Mouse (Mus musculus): ENCODE data around the gene Secisbp2l. TPM values are rescaled to one million over a fixed set of nuclear protein-coding genes. Genes with fewer than 3 reads are reported as not detected.

The Secisbp2l gene
- polyA plus RNA-seq, 1 experiment from 2014 or later, result 21.8 TPM

DNA sequence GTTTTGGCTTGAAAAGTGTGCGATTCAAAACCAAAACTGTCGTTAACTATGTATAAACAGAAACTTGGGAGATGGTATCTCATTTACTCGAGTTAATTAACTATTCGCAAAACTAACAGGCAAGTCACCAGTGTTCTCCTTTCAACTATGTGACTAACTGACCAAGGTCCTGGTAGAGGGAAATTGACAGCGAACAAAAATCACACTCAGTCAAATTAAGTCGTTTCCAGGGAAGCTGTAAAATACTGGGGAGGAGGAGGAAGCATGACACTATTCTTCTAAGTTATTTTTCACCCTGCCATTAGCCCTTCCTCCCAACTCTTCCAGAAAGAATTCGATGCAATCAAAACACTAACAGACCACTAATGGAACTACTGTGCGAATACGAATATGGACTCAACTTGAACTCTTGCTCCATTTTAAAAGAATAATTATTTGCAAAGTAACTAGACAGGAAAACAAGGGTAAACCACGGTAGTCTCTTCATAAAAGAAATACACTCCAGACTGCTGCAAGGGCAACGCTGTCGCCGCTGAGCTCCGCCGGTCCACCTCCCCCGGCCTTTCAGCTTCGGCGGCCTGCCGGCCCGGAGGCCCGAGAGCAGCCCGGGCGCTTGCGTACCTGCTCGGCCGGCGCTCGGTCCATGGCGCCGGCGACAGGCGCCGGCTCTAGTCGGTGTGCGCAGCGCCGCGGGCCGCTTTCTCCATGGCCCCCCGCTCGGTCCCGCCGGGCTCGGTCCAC lies 522 bp downstream of the Secisbp2l start:
- Histone ChIP-seq H3K4me2 (replicated peaks) (peak overlapping the region; percentile 68), H3K27ac (peak overlapping the region; percentile 75; the same call in 1 of the 2 replicates), H3K9ac (peak overlapping the region; percentile 90), H3K9me3 (no peaks in the 10 kb centered on the region), H3K36me3 (peaks cover 6% of the 10 kb centered on the region; the same call in 1 of the 2 replicates), H3K4me1 (peaks cover 24% of the 10 kb centered on the region), H3K4me3 (peak overlapping the region; percentile 89), H3K27me3 (no peaks in the 10 kb centered on the region)
- peak; percentile 3; the same call in 1 of the 2 replicates for ATAC-seq (ENCODE audit: low FRiP score, low read depth)
- 3% methylated on average over 44 of the region's 44 CpGs for WGBS

DNA sequence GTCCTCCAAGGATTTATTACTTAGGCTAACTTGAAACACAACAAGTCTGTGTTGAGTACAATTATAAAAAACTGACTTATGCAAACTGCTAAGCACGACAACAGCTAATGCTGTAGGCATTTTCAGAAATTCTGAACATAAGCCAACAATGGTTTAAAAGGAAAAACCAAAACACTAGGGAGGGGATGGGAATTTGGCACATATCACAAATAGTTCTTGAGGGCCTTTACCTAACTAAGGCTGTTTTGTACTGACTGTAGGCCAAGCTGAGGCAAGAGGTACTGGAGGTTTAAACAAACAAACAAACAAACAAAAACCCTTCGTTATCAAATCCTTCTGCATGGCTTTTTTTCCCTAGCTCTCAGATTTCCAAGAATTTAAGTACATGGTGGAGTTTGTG lies 1.7 kb downstream of the Secisbp2l start:
- Histone ChIP-seq H3K4me2 (replicated peaks) (peak overlapping the region; percentile 68), H3K9ac (peak overlapping the region; percentile 90; the same call in 1 of the 2 replicates), H3K36me3 (peaks cover 6% of the 10 kb centered on the region; the same call in 1 of the 2 replicates), H3K4me1 (peaks cover 24% of the 10 kb centered on the region), H3K4me3 (peak overlapping the region; percentile 89), H3K27ac (no peak overlapping the region), H3K27me3 (no peaks in the 10 kb centered on the region), H3K9me3 (no peaks in the 10 kb centered on the region)
- 68% methylated on average over 2 of the region's 2 CpGs for WGBS
- no peak for ATAC-seq (ENCODE audit: low FRiP score, low read depth)

DNA sequence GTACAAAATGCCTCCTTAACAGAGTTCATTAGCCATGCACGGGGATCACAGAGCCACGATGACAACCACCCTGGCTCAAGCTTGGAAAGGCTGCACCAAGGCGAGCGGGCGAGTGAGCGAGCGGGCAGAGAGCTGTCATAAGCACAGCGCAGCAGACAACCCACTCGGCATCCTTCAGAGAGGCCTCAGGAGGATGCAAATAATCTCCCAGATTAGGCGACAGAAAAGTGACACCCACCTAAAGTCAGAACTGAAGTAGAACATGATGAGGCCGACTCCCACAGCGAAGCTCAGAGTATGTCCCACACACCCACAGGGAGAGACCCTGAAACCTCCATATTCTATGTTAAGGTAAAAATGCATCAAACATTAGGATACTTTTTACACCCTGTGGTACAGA lies 4.3 kb downstream of the Secisbp2l start:
- H3K9me3 ChIP-seq, result no peaks in the 10 kb centered on the region

DNA sequence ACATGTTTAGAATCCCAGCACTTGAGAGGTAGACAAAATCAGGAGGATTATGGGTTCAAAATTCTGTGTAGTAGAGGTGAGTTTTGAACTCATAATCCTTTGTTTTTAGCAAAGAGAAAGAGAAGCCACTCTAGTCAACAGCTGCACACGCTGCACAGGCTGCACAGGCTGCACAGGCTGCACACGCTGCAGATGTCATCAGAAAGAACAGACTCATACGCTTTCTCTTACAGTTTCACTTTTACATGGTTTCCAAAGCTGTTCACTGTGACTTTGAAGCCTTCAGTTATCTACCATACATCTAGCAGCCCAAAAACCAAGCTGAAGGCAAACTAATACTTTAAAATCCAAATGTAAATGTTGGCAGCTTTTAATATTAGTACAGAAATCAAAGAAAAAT lies 5.7 kb downstream of the Secisbp2l start:
- peaks cover 19% of the 10 kb centered on the region for H3K4me1 ChIP-seq
- 94% methylated on average over 3 of the region's 3 CpGs for WGBS
- H3K27me3 ChIP-seq, result no peaks in the 10 kb centered on the region
- no peak overlapping the region for H3K4me3 ChIP-seq
- H3K9me3 ChIP-seq, result no peaks in the 10 kb centered on the region
- ATAC-seq (ENCODE audit: low FRiP score, low read depth), result no peak
- H3K9ac ChIP-seq, result no peak overlapping the region
- H3K36me3 ChIP-seq, result peaks cover 32% of the 10 kb centered on the region
- no peak overlapping the region for H3K27ac ChIP-seq
- no peak overlapping the region for H3K4me2 ChIP-seq (replicated peaks)

More for the DNA sequence above, 4.3 kb downstream of the Secisbp2l start:
- H3K4me3 ChIP-seq, result no peak overlapping the region
- 90% methylated on average over 12 of the region's 12 CpGs for WGBS
- no peak overlapping the region for H3K9ac ChIP-seq
- H3K36me3 ChIP-seq, result peaks cover 27% of the 10 kb centered on the region
- ATAC-seq (ENCODE audit: low FRiP score, low read depth), result no peak
- no peak overlapping the region for H3K27ac ChIP-seq
- no peak overlapping the region for H3K4me2 ChIP-seq (replicated peaks)
- peaks cover 23% of the 10 kb centered on the region for H3K4me1 ChIP-seq
- H3K27me3 ChIP-seq, result no peaks in the 10 kb centered on the region

DNA sequence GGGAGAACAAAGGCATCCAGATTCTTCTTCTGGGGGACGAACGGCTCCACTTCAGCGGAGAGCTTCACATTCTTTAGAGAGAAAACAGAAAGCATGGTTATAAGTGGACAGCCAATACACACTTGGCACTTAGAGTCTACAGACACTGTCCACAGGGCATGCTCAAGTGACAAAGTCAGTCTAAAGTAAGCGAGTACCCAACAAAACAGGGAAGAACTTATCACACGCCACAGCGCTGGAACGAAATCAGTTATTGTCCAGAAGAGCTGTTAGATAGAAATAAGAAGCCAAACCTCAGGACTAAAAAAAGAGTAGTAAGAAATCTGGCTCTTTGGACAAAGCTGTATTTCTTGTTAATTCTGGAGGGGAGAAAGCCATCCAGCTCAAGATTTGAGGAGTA lies 7.0 kb downstream of the Secisbp2l start:
- peaks cover 40% of the 10 kb centered on the region for H3K36me3 ChIP-seq
- WGBS, result 95% methylated on average over 7 of the region's 7 CpGs
- ATAC-seq (ENCODE audit: low FRiP score, low read depth), result no peak

DNA sequence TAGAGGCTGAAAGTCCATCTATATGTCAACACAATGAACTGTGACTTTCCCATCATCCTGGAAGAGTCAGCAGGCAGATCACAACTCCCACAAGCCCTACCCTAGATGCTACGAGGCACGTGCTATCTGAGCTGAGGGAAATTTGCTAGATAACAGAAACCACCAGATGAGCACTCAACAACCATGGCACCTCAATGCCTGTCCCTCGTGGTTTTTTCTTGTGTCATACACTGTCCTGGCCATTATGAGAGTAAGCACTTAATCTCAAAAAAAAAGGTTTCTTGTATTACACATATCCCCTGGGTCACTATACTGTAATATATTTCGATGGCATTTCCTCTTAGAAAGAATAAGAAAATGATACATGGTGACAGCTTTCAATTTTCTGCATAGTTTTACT lies 7.8 kb downstream of the Secisbp2l start:
- Histone ChIP-seq H3K9ac (no peak overlapping the region), H3K9me3 (no peaks in the 10 kb centered on the region), H3K4me1 (no peaks in the 10 kb centered on the region), H3K36me3 (peaks cover 48% of the 10 kb centered on the region), H3K4me3 (no peak overlapping the region), H3K27me3 (no peaks in the 10 kb centered on the region), H3K27ac (no peak overlapping the region), H3K4me2 (replicated peaks) (no peak overlapping the region)
- 92% methylated on average over 4 of the region's 4 CpGs for WGBS
- no peak for ATAC-seq (ENCODE audit: low FRiP score, low read depth)

More for the DNA sequence above, 7.0 kb downstream of the Secisbp2l start:
- no peak overlapping the region for H3K9ac ChIP-seq
- no peaks in the 10 kb centered on the region for H3K9me3 ChIP-seq
- peaks cover 7% of the 10 kb centered on the region for H3K4me1 ChIP-seq
- no peaks in the 10 kb centered on the region for H3K27me3 ChIP-seq
- no peak overlapping the region for H3K4me2 ChIP-seq (replicated peaks)
- H3K27ac ChIP-seq, result no peak overlapping the region
- H3K4me3 ChIP-seq, result no peak overlapping the region

DNA sequence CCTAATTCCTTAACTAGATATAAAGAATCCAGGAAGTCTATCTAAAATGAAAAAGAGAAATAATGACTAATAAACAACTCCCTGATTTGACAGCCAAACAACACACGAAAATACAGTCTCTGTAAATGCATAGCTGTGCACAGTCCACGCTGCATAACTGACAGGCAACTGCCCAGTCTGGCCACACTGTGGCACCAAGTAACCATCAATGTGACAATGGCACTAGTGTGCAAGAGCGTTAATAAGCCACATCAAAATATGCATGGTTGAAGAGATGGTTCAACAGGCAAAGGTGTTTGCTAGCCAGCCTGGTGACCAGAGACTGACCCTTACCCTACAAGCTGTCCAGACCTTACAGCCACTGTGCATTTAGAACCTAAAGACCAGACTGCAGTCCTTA lies 17.6 kb downstream of the Secisbp2l start:
- Histone ChIP-seq H3K4me2 (replicated peaks) (no peak overlapping the region), H3K36me3 (peaks cover 84% of the 10 kb centered on the region), H3K9ac (no peak overlapping the region), H3K27ac (no peak overlapping the region), H3K4me1 (no peaks in the 10 kb centered on the region), H3K4me3 (no peak overlapping the region), H3K9me3 (no peaks in the 10 kb centered on the region), H3K27me3 (no peaks in the 10 kb centered on the region)
- no peak for ATAC-seq (ENCODE audit: low FRiP score, low read depth)
- WGBS, result 78% methylated on average over 3 of the region's 3 CpGs

DNA sequence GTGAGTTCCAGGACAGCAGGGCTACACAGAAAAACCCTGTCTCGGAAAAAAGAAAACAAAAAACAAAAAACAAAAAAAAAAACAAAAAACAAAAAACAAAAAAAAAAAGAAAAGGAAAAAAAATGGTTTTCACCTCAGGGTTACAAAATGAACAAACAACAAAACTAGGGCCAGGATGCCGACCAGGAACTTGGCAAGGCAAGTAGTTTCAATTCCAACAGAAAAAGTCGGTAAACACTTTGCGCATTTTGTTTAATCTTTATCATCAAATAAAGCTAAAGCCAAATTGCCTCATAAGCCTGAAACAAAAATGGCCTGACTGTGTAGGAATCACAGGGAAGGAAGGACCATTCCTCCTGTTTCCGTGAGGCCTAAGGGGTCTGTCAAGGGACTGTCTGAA lies 18.1 kb downstream of the Secisbp2l start:
- H3K36me3 ChIP-seq, result peaks cover 82% of the 10 kb centered on the region
- H3K9ac ChIP-seq, result no peak overlapping the region
- ATAC-seq (ENCODE audit: low FRiP score, low read depth), result no peak
- no peak overlapping the region for H3K4me2 ChIP-seq (replicated peaks)
- H3K4me1 ChIP-seq, result no peaks in the 10 kb centered on the region
- H3K27ac ChIP-seq, result no peak overlapping the region
- 91% methylated on average over 5 of the region's 5 CpGs for WGBS
- H3K27me3 ChIP-seq, result no peaks in the 10 kb centered on the region
- H3K4me3 ChIP-seq, result no peak overlapping the region
- H3K9me3 ChIP-seq, result no peaks in the 10 kb centered on the region

DNA sequence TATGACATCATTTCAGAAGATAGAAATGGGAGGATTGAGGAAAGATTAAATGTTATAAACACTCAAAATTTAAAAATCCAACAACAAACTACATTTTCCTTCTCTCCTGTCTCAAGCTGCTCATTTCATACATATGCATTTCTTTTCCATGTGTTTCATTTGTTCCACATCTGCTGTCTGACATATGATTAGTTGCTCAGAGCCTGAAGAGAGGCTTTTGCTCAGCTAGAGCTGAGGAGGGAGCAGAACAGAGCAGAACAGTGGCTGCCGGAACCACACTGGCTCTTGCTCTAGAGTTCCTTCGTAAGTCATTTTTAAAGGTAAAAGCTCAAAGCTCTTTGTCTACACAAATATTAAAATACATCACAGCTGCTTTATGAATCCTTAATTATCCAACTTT lies 33.3 kb downstream of the Secisbp2l start:
- Histone ChIP-seq H3K4me2 (replicated peaks) (no peak overlapping the region), H3K9ac (no peak overlapping the region), H3K4me3 (no peak overlapping the region), H3K27me3 (no peaks in the 10 kb centered on the region), H3K36me3 (peaks cover 92% of the 10 kb centered on the region), H3K27ac (no peak overlapping the region), H3K4me1 (no peaks in the 10 kb centered on the region), H3K9me3 (no peaks in the 10 kb centered on the region)
- 89% methylated on average over 2 of the region's 2 CpGs for WGBS
- no peak for ATAC-seq (ENCODE audit: low FRiP score, low read depth)

DNA sequence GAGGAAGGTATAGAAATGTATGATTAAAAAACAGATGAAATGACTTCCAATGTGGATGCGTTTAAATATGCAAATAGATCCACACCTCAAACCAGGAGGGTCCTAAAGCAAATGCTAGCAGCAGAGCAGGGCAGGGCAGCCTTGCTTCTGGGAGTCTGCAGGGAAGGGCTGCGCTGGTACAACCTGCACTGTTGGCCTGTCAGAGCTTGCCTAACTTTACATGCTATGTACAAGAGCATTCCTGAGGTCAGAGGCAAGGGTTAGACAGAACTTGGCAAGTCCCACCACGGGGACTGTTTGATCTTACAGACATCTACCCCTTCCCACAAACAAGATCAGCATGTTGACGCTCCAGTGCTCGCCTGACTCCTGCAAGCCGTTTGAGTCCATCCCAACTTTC lies 43.3 kb downstream of the Secisbp2l start:
- no peak for ATAC-seq (ENCODE audit: low FRiP score, low read depth)
- no peaks in the 10 kb centered on the region for H3K9me3 ChIP-seq
- no peaks in the 10 kb centered on the region for H3K4me1 ChIP-seq
- H3K4me3 ChIP-seq, result no peak overlapping the region
- H3K27me3 ChIP-seq, result no peaks in the 10 kb centered on the region
- H3K9ac ChIP-seq, result no peak overlapping the region
- H3K36me3 ChIP-seq, result peaks cover 66% of the 10 kb centered on the region
- WGBS, result 83% methylated on average over 6 of the region's 6 CpGs
- no peak overlapping the region for H3K27ac ChIP-seq
- no peak overlapping the region for H3K4me2 ChIP-seq (replicated peaks)

DNA sequence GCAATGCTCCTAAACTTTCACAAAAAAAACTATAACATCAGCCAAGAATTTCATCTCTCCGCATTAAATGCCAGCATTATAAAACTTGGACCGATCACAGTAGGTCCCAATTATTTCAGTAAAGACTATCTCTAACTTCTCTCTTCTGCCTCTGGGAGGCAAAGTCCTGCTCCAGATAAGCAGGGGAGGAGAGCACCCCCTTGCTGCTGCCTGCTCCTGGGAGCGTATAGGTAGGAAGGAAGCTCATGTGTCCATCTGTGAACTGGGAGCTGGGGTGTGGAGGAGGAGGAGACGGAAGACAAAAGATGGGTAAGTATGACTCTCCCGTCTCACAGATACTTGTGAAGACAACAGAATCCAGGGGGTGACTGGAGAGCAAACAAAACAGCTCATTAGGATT lies 44.0 kb downstream of the Secisbp2l start:
- no peak for ATAC-seq (ENCODE audit: low FRiP score, low read depth)
- H3K4me1 ChIP-seq, result 0 out of 2 replicates have a peak, but pooled peaks cover under 1% of the 10 kb centered on the region
- no peaks in the 10 kb centered on the region for H3K27me3 ChIP-seq
- 73% methylated on average over 5 of the region's 5 CpGs for WGBS
- H3K27ac ChIP-seq, result no peak overlapping the region
- H3K36me3 ChIP-seq, result peaks cover 60% of the 10 kb centered on the region
- no peak overlapping the region for H3K9ac ChIP-seq
- H3K4me2 ChIP-seq (replicated peaks), result no peak overlapping the region
- H3K9me3 ChIP-seq, result no peaks in the 10 kb centered on the region
- no peak overlapping the region for H3K4me3 ChIP-seq

DNA sequence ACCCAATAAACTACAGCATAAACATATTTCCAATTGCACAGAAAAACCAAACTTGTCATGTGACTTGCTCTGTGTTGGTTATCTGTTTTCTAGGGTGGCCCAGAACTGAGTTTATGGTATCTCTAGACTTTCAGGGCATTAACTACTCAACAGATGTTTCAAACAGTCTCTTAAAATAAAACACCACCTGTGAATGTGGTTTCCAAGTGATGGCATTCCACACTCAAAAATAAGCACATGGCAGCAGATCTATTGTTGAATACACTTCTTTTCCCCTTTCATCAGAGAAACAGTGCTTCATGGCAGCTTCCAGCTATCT lies 46.7 kb downstream of the Secisbp2l start:
- Histone ChIP-seq H3K4me2 (replicated peaks) (no peak overlapping the region), H3K27ac (no peak overlapping the region), H3K4me1 (peaks cover 16% of the 10 kb centered on the region), H3K36me3 (peaks cover 34% of the 10 kb centered on the region), H3K9me3 (no peaks in the 10 kb centered on the region), H3K4me3 (no peak overlapping the region), H3K9ac (no peak overlapping the region), H3K27me3 (no peaks in the 10 kb centered on the region)
- ATAC-seq (ENCODE audit: low FRiP score, low read depth), result no peak
